Mouse (Mus musculus) heart, postnatal 0 days (tissue): Measurements from ENCODE around the gene Itln1.

Experiments used
- CTCF ChIP-seq: IDR thresholded peaks from 2 replicates; pipeline ENCODE4 v1.5.1; 2016; ENCODE audit warnings: antibody characterized with exemption, control low read depth, low read depth
- EP300 ChIP-seq: IDR thresholded peaks from 2 replicates; pipeline ENCODE4 v1.6.1; 2016; ENCODE audit warnings: antibody characterized with exemption, low read depth

DNA sequence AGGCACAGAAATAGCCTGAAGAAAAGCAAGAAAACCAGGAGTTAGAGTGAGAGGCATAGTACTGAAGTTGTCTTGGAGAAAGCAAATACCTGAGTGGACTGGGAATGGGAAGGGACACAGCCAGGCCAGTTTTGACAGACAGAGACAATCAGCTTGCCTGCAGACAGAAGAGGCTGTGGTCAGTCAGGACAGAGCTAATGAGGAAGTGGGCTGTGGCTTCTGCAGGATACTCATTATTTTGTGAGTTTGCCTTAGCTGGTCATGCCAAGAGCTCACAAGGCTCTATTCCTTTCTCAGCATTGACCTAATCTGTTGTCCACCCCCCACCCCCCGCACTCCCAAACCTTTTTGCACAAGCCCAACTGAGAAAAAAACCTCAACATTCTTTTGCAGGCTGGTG lies 26.1 kb upstream of the Itln1 start:
- TF ChIP-seq CTCF = no peak
- TF ChIP-seq EP300 = no peak
